Mouse (Mus musculus): ENCODE measurements around the gene Slc38a1. TPM values are rescaled to one million over a fixed set of nuclear protein-coding genes. Genes with fewer than 3 reads are reported as not detected.
A peak's percentile ranks its signal among the peaks of the same experiment; 100 is the strongest.
"Not testable (repeated sequence)": the region's sequence is repeated elsewhere in the genome, so short reads cannot be mapped to it uniquely, and the experiment has no call there.

The Slc38a1 gene
- polyA plus RNA-seq, 1 experiment from 2014 or later: 111 TPM

DNA sequence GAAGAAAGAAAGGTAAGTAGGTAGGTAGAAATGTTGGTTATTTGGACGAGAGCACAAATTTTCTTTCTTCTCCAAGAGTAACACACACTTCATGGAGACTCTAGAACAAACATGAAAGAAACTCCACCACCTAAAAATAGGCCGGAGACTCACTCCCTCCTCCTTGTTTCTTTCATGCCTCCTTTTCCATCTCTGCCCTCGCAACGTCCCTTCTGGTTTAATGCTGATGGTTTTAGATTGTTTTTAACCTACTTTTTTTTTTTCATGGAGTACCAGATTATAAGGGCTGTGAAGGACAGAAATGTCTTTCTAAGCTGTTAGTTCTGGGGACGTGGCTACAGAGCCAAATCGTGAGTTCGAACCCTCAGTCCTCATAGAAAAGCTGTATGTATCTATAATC is 14.5 kb downstream of the Slc38a1 start:
- Histone ChIP-seq H3K27me3 (ENCODE audit: low read depth, poor library complexity, severe bottlenecking) (no peaks in the 10 kb centered on the region), H3K4me1 (no peaks in the 10 kb centered on the region), H3K27ac (replicated peaks) (no peak overlapping the region), H3K4me3 (no peak overlapping the region), H3K9me3 (replicated peaks) (peaks cover 39% of the 10 kb centered on the region; the same call in 1 of the 2 replicates), H3K36me3 (peaks cover 99% of the 10 kb centered on the region)
- 92% methylated on average over 7 of the region's 7 CpGs for WGBS
- no peak for DNase-seq (ENCODE audit: low spot score)

DNA sequence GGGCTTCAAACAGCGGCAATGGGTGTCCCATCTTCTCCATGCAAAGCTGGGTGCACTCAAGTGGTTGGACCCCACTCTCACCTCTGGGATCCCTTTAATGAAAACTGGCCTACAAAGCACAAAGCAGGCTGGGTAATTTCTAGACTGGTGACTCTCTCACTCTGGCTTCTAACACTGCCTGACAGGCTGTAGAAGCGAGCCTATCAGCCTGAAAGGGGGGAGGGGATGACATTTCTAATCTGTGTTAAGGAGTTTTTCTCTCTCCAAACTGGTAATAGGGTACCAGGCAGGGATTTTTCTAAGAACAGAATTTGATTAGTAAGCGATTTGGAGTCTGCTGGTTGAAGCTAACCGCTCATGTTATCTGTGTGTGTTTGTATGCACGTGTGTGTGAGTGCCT is 15.8 kb downstream of the Slc38a1 start:
- 88% methylated on average over 5 of the region's 5 CpGs for WGBS
- peaks cover 99% of the 10 kb centered on the region for H3K36me3 ChIP-seq
- no peak overlapping the region for H3K27ac ChIP-seq (replicated peaks)
- H3K27me3 ChIP-seq (ENCODE audit: low read depth, poor library complexity, severe bottlenecking): no peaks in the 10 kb centered on the region
- no peak for DNase-seq (ENCODE audit: low spot score)
- no peak overlapping the region for H3K4me3 ChIP-seq
- H3K4me1 ChIP-seq: no peaks in the 10 kb centered on the region
- H3K9me3 ChIP-seq (replicated peaks): peaks cover 37% of the 10 kb centered on the region; the same call in 1 of the 2 replicates

DNA sequence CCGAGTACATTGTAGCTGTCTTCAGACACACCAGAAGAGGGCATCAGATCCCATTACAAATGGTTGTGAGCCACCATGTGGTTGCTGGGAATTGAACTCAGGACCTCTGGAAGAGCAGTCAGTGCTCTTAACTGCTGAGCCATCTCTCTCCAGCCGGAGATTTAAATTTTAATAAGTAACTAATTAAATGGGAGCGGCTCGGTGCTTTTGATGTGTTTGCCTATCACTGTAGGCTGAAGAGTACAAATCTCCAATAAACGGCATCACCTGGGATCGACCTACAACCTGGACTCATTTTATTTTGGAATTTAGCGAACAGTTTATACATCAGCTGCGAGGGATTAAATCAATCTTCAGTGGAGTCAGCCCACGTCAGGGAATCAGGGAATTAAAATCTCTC is 17.7 kb downstream of the Slc38a1 start:
- Histone ChIP-seq H3K36me3 (peaks cover 99% of the 10 kb centered on the region), H3K9me3 (replicated peaks) (peaks cover 37% of the 10 kb centered on the region; the same call in 1 of the 2 replicates)
- not testable (repeated sequence) for H3K27me3 ChIP-seq (ENCODE audit: low read depth, poor library complexity, severe bottlenecking); H3K27ac ChIP-seq (replicated peaks); DNase-seq (ENCODE audit: low spot score); H3K4me3 ChIP-seq; H3K4me1 ChIP-seq
- 95% methylated on average over 9 of the region's 9 CpGs for WGBS

DNA sequence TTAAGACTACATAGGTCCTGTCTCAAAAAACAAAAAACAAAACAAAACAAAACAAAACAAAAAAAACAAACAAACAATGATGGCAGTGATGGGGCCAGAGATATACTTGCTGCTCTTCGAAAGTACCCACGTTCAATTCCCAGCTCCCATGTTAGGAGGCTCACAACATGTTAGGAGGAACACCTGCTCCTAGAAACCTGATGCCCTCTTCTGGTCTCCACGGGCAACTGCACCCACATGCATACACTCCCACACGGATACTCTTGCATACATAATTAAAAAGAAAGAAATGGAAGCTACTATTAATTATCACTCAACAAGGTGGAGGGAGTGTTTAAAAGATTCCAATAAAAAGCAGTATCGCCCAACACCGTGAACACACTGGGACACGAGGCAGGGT is 20.3 kb downstream of the Slc38a1 start:
- H3K4me3 ChIP-seq: no peak overlapping the region
- no peak overlapping the region for H3K27ac ChIP-seq (replicated peaks)
- 93% methylated on average over 7 of the region's 7 CpGs for WGBS
- DNase-seq (ENCODE audit: low spot score): no peak
- H3K36me3 ChIP-seq: peaks cover 100% of the 10 kb centered on the region
- no peaks in the 10 kb centered on the region for H3K4me1 ChIP-seq
- H3K27me3 ChIP-seq (ENCODE audit: low read depth, poor library complexity, severe bottlenecking): no peaks in the 10 kb centered on the region
- peaks cover 45% of the 10 kb centered on the region; the same call in 1 of the 2 replicates for H3K9me3 ChIP-seq (replicated peaks)

DNA sequence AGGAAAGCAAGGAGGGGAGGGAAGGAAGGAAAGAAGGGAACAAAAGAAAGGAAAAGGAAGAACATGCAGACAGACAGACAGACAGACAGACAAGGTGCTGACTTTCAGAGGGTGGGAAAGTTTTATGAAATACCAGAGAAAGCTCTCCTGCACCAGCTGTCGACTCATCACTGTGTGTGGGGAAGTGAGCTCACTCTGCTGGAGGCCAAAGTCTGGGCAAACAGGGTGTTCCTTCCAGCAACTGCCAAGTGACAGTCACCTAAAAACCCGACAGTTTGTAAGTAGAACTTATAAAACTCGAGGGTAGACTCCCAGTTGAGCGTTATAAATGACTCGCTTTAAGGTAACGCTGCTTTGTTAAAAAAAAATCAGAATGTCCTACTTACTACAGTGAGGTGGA is 21.0 kb downstream of the Slc38a1 start:
- WGBS: 91% methylated on average over 6 of the region's 6 CpGs
- H3K36me3 ChIP-seq: peaks cover 100% of the 10 kb centered on the region
- no peaks in the 10 kb centered on the region for H3K27me3 ChIP-seq (ENCODE audit: low read depth, poor library complexity, severe bottlenecking)
- no peaks in the 10 kb centered on the region for H3K4me1 ChIP-seq
- DNase-seq (ENCODE audit: low spot score): no peak
- peaks cover 46% of the 10 kb centered on the region for H3K9me3 ChIP-seq (replicated peaks)
- H3K27ac ChIP-seq (replicated peaks): no peak overlapping the region
- H3K4me3 ChIP-seq: no peak overlapping the region

DNA sequence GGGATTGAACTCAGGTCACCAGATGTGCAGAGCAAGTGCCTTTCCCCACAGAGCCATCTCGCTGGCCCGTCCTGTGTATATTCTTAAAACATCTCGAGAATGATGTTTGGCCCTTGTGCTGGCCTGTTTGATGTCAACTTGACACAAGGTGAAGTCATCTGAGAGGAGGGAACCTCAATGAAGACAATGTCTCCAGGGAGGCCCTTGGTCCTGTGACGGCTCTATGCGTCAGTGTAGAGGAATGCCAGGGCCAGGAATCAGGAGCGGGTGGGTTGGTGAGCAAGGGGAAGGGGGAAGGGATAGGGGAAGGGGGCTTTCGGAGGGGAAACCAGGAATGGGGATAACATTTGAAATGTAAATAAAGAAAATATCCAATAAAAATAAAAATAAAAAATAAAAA is 25.2 kb downstream of the Slc38a1 start:
- Histone ChIP-seq H3K9me3 (replicated peaks) (peaks cover 41% of the 10 kb centered on the region), H3K4me1 (no peaks in the 10 kb centered on the region), H3K27me3 (ENCODE audit: low read depth, poor library complexity, severe bottlenecking) (no peaks in the 10 kb centered on the region), H3K36me3 (peaks cover 100% of the 10 kb centered on the region), H3K27ac (replicated peaks) (no peak overlapping the region), H3K4me3 (no peak overlapping the region)
- DNase-seq (ENCODE audit: low spot score): no peak
- 94% methylated on average over 7 of the region's 7 CpGs for WGBS

DNA sequence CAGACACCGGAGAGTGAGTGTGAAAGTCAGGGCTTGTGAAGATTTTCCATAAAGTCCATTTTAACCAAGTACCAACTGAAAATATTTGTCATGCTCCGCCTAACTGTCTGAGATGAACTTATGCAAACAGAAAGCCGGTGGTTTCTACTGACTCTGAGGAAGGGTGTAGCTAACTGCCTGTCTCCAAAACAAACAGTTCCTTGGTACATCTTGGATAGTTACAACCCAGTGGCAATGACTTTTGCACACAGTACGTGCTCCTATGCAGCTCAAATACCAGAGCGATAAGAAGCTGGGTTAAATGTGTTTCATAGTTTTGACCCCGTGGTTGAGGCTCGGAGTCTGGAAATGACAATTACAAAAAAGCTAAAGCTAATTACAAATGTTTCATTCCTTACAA is 34.0 kb downstream of the Slc38a1 start:
- H3K27me3 ChIP-seq (ENCODE audit: low read depth, poor library complexity, severe bottlenecking): no peaks in the 10 kb centered on the region
- H3K36me3 ChIP-seq: peaks cover 99% of the 10 kb centered on the region
- no peak overlapping the region for H3K27ac ChIP-seq (replicated peaks)
- no peak for DNase-seq (ENCODE audit: low spot score)
- no peaks in the 10 kb centered on the region for H3K9me3 ChIP-seq (replicated peaks)
- H3K4me3 ChIP-seq: no peak overlapping the region
- H3K4me1 ChIP-seq: peaks cover 19% of the 10 kb centered on the region
- WGBS: 92% methylated on average over 7 of the region's 7 CpGs

DNA sequence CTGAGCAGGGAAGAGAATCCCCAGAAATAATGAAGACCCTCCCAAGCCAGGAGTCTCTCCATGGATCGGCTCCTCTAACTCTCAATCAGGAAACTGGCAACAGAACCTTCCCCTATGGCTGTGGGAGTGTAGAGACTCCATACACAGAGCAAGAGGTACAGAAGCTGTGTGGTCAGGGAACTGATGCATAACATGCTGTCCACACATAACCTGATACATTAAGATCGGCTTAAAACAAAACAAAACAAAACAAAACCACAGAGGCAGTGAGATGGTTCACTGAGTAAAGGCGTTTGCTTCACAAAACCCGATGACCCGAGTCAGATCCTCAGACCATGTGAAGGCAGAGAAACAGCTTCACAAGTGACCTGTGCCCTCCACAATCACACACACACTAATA is 35.3 kb downstream of the Slc38a1 start:
- H3K4me3 ChIP-seq: no peak overlapping the region
- peaks cover 20% of the 10 kb centered on the region for H3K4me1 ChIP-seq
- H3K36me3 ChIP-seq: peaks cover 97% of the 10 kb centered on the region
- H3K27me3 ChIP-seq (ENCODE audit: low read depth, poor library complexity, severe bottlenecking): no peaks in the 10 kb centered on the region
- no peaks in the 10 kb centered on the region for H3K9me3 ChIP-seq (replicated peaks)
- WGBS: 82% methylated on average over 5 of the region's 5 CpGs
- H3K27ac ChIP-seq (replicated peaks): no peak overlapping the region
- DNase-seq (ENCODE audit: low spot score): no peak

DNA sequence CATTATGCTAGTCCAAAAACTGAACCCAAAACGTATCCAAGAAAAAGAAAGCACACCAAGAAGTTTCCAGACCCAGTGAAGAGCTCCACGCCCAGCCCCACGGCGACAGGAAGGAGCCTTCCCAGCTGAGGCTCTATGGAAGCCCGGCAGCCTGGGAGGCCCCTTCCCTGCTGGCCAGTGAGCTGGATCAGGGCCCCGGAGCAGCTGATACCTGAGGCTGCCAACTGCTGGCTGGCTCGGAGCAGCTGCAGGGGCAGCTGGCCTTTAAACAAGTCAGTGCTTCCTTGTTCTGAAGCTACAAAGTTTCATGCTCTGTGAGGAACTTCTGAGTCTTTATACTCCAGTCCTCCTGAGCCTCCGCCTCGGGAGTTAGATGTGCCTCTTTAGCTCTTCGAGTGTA is 38.4 kb downstream of the Slc38a1 start:
- H3K36me3 ChIP-seq: peaks cover 94% of the 10 kb centered on the region
- no peaks in the 10 kb centered on the region for H3K9me3 ChIP-seq (replicated peaks)
- peak; percentile 21 for DNase-seq (ENCODE audit: low spot score)
- no peaks in the 10 kb centered on the region for H3K27me3 ChIP-seq (ENCODE audit: low read depth, poor library complexity, severe bottlenecking)
- 0 out of 2 replicates have a peak overlapping the region, but pooled peaks have one; percentile 2 for H3K27ac ChIP-seq (replicated peaks)
- H3K4me3 ChIP-seq: no peak overlapping the region
- H3K4me1 ChIP-seq: peaks cover 40% of the 10 kb centered on the region
- WGBS: 81% methylated on average over 10 of the region's 10 CpGs

DNA sequence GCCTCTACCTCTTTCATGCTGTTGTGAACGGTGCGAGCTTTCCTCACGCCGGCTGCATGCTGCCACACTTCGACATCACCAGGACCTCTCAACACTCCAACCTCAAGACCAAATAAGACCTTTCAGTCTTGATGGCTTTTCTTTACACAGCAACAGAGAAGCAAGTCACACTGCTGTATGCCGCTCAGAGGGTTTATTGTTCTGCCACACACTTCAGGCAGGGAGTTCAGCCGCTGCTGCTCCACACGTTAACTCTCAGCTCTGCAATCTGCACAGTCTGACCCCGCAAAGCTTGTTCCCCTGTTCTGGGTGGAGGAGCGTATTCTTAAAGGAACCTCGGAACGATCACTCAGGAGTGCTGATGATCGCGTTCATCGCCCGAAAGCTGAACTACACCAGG is 40.7 kb downstream of the Slc38a1 start:
- H3K27me3 ChIP-seq (ENCODE audit: low read depth, poor library complexity, severe bottlenecking): no peaks in the 10 kb centered on the region
- no peak overlapping the region for H3K27ac ChIP-seq (replicated peaks)
- 90% methylated on average over 16 of the region's 16 CpGs for WGBS
- H3K9me3 ChIP-seq (replicated peaks): no peaks in the 10 kb centered on the region
- peaks cover 94% of the 10 kb centered on the region for H3K36me3 ChIP-seq
- H3K4me3 ChIP-seq: no peak overlapping the region
- H3K4me1 ChIP-seq: peaks cover 56% of the 10 kb centered on the region
- no peak for DNase-seq (ENCODE audit: low spot score)

DNA sequence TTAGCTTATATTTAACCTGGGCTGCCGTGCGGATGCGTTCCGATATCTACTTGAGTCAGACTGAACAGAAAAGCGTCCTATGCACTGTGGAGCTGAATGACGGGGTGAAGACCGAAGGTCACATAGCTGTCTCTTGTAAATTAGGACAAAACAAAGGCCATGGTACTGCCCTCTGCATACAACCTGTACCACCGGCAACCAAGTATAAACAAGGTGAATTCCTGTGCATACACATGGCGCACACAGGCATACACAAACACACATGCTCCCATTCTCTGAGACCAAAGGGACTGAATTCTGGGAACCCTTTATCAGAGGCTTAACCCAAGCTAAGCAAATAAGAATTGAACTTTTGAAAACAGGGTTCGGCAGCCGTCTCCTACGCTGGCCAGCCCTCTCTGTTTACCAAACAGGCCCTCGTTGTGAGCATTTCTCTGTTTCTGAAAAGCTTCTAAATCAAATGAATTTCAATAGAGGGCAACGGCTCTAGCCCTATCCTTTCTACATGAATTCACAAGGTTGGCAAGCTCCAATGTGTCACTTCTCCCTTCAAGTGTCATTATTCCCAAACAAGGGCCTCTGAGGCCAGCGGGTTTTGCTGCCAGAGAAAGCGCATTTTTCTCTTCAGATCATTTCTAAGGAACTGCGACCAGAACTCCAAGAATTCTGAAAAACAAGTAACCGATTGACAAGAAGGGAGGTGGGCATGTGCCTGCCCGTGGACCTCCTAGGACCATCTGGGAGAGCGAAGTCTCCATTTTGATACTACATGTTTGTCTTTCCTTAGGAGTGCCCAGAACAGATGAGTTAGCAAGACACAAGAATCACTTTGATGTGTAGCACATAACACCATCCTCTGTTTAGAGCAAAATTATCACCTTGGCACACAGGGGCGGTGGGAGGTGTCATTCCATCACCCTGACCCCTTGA is 42.6 kb downstream of the Slc38a1 start:
- Histone ChIP-seq H3K9me3 (replicated peaks) (no peaks in the 10 kb centered on the region), H3K4me3 (no peak overlapping the region), H3K27ac (replicated peaks) (no peak overlapping the region), H3K36me3 (peaks cover 90% of the 10 kb centered on the region), H3K4me1 (peaks cover 51% of the 10 kb centered on the region), H3K27me3 (ENCODE audit: low read depth, poor library complexity, severe bottlenecking) (no peaks in the 10 kb centered on the region)
- WGBS: 76% methylated on average over 21 of the region's 21 CpGs
- no peak for DNase-seq (ENCODE audit: low spot score)

DNA sequence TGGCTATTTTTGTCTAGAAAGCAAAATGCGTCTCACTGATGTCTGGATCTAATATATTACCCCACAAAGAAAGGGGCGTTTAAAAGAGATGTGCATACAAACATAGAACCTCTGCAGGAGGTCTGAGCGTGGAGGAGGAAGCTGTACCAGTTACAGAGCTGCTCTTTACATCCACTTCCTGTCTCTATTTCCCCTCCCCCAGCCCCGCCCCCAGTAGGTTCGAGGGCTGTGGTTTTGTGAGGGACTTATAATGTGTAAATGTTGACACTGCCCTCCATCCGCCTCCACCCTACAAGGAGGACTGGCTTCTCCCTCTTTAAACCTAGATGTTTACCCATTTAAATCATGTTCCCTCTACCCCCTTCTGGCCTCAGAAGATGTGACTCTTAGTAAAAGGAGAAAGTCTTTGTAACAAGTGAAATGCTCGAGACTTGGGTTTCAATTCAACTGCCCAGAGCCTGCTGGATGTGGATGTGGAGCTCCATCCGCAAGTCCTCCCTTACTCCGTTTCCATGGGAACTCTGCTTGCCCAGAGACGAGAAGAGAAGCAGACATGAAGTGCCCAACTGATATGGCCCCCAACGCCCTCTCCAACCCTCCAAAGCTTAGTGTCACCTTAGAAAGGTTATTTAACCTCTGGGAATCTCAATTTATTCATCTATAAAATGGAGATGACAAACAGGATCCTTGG is 43.7 kb downstream of the Slc38a1 start:
- 72% methylated on average over 11 of the region's 11 CpGs for WGBS
- H3K27ac ChIP-seq (replicated peaks): no peak overlapping the region
- no peaks in the 10 kb centered on the region for H3K9me3 ChIP-seq (replicated peaks)
- peaks cover 90% of the 10 kb centered on the region for H3K36me3 ChIP-seq
- H3K27me3 ChIP-seq (ENCODE audit: low read depth, poor library complexity, severe bottlenecking): no peaks in the 10 kb centered on the region
- H3K4me1 ChIP-seq: peaks cover 42% of the 10 kb centered on the region
- no peak for DNase-seq (ENCODE audit: low spot score)
- H3K4me3 ChIP-seq: no peak overlapping the region

DNA sequence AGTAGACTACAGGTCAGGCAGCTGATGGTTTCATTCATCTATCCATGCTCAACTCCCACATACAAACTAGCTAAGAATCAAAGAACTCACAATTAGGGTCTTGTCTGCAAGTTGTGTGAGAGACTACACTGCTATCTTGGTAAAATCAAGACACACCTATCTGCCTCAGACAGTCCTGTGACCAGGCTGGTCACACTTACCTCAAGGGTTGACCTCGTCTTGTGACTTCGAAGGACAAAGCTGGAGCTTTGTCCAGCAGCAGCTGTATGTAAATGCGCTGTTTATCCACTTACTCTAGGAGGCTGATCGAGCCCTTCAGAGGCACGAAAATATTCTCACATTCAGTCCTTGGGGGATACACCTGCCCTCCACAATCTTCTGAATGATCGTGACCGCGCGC is 45.6 kb downstream of the Slc38a1 start:
- Histone ChIP-seq H3K4me1 (peaks cover 51% of the 10 kb centered on the region), H3K27me3 (ENCODE audit: low read depth, poor library complexity, severe bottlenecking) (no peaks in the 10 kb centered on the region), H3K36me3 (peaks cover 93% of the 10 kb centered on the region), H3K9me3 (replicated peaks) (no peaks in the 10 kb centered on the region), H3K4me3 (no peak overlapping the region), H3K27ac (replicated peaks) (0 out of 2 replicates have a peak overlapping the region, but pooled peaks have one; percentile 4)
- 89% methylated on average over 9 of the region's 9 CpGs for WGBS
- no peak for DNase-seq (ENCODE audit: low spot score)
